Mouse (Mus musculus): ENCODE measurements at regions not wholly inside any gene's neighbourhood (a gene's known extent, or its start where the extent isn't known, plus 50 kb on each side); places are given as distances from the start of the nearest gene placed in this dataset.
"Not testable (repeated sequence)": the region's sequence is repeated elsewhere in the genome, so short reads cannot be mapped to it uniquely, and the experiment has no call there.

- no peak for ATAC-seq (replicated peaks; ENCODE audit: poor library complexity, severe bottlenecking)
These were observed 66.9 kb downstream of the Twistnb start for GRCm38 (mm10) chr12:33496306-33496705.

- ATAC-seq (replicated peaks; ENCODE audit: poor library complexity, severe bottlenecking) = no peak
These were observed 68.0 kb downstream of the Twistnb start for GRCm38 (mm10) chr12:33497319-33497892.

DNA sequence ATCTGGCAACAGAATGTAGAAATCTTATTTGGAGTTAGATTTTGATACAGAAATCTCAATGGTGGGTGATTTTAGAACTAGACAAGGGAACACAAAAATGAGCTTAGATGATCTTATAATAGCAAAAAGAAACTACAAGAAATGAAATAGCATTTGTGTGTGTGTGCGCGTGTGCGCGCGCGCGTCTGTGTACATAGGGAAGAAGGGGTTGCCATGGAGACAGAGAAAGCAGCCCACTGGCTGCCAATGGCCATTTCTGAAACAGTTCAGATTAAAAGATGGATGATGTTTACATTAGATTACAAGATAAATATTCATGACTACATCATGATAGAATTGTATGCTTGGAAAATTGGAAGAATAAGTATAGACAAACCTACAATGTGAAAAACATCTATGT is 112.1 kb downstream of the Twistnb start:
- ATAC-seq (replicated peaks; ENCODE audit: poor library complexity, severe bottlenecking) = no peak

DNA sequence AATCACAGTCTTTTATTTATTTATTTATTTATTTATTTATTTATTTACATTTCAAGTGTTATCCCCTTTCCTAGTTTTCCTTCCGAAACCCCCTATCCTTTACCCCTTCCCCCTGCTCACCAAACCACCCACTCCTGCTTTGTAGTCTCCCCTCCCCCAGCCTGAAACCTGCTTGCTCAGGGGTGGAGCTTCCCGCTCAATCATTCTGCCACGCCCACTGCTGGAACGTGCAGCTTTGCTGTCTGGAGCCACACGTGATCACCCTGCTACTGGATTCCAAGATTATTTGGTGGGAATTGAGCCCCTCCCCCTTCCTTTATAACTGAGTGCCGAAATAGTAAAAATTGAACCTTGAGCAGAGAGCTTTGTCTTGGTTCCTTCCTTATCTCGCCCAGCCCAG is 122.2 kb downstream of the Twistnb start:
- not testable (repeated sequence) for ATAC-seq (replicated peaks; ENCODE audit: poor library complexity, severe bottlenecking)

- ATAC-seq (replicated peaks; ENCODE audit: poor library complexity, severe bottlenecking) = no peak
These were observed 122.8 kb downstream of the Twistnb start for GRCm38 (mm10) chr12:33552231-33552630.

- no peak for ATAC-seq (replicated peaks; ENCODE audit: poor library complexity, severe bottlenecking)
These were observed 123.2 kb downstream of the Twistnb start for GRCm38 (mm10) chr12:33552651-33553050.

DNA sequence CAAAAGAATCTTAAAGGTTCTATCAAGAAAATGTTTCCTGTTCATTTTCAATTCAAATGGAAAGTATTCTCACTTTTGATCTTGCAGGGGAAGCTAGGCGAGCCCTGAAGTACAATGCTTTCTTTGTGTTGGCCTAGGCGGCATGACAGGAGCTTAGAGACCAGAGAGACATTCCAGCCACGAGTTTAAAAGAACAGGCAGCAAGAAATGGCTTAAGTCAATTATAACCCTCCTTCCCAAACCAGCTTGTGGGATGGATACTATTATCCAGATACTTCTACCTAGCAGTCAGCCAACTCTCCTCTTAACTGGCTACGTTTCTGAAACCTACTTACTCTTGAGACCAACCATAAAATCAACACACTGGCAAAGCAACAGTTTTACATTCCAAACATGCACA is 124.3 kb downstream of the Twistnb start:
- no peak for ATAC-seq (replicated peaks; ENCODE audit: poor library complexity, severe bottlenecking)

DNA sequence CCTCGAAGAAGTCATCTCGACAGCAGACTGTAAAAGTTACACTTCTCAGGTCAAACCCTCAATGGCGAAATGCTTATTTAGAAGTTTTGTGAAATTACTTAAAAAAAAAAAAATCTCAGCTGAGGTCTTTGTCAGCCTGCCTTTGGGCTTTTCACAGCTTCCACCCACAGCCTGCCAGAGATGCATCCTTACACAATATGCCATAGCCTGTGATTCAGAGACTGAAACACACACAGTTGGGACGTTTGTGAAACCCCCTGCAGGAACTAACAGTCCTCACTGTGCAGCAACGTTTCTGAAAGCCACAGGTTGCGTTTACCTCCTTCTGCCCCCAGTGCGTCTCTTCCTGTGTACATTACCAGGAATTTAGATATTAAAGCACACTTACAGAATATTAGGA is 131.7 kb downstream of the Twistnb start:
- no peak for ATAC-seq (replicated peaks; ENCODE audit: poor library complexity, severe bottlenecking)

DNA sequence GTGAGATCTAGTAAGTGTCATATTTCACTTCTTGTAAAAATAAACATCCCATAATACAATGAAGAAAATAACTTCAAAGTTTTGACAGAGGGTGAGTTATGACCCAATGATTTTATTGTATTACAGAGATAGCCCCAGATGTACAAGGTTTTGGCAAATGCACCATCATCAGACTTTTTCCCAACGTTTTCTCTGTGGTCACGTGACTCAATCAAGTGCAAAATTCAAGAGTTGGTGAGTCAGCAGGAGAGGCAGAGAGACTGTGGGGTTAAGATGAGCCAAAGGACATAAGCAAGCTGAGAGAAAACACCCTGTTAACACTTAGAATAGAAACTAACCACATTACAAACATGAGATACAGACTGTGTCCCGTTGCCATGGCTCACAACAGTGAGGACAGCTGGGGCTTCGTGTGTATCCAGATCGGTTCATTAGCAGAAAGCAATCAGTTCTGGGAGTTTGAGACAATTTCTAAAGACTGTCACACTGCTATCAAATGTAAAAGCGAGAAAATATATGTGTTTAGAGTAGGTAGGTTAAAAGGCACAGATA is 148.5 kb downstream of the Twistnb start:
- ATAC-seq (replicated peaks; ENCODE audit: poor library complexity, severe bottlenecking) = no peak

DNA sequence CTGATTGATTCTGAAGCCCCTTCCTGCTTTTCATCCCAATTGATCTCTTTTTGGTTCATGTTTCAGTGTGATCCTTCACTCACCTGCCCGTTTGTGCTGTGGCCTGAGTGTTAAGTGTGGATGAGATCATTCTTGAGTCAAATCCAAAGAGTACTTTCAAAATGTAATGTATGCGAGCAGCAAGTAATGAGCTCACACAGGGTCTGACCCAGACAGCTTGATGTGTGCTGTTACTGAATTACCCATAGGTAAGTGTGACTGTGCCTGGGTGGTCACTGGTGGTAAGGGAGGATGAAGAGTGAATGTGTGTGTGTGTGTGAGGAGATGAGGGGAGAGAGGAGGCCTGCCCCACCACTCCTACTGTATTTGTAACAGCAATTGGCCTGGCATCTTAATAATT is 151.4 kb downstream of the Twistnb start:
- no peak for ATAC-seq (replicated peaks; ENCODE audit: poor library complexity, severe bottlenecking)

- no peak for ATAC-seq (replicated peaks; ENCODE audit: poor library complexity, severe bottlenecking)
These were observed 161.6 kb downstream of the Twistnb start for GRCm38 (mm10) chr12:33591031-33591430.

GRCm38 (mm10) chr12:33592431-33592911 is 163.0 kb downstream of the Twistnb start:
- no peak for ATAC-seq (replicated peaks; ENCODE audit: poor library complexity, severe bottlenecking)

DNA sequence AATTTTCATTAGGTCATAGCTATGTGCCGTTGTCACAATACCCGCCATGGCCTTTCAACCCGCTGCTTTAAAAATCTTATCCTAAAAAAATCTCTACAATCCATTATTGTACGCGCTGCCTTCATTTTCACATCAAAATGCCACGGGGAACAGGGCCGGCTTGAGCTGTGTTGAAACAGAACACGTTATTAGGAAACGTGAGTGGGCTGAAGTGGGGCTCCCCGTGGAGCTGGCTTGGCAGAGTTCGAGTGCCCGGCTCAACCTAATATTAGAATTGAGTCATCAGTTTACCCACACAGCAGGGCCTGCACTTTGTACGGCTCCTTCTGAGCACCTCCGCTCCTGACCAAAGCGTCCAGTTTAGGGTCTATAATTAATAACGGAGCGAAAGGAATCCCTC is 163.5 kb downstream of the Twistnb start:
- no peak for ATAC-seq (replicated peaks; ENCODE audit: poor library complexity, severe bottlenecking)

- ATAC-seq (replicated peaks; ENCODE audit: poor library complexity, severe bottlenecking) = no peak
These were observed 164.2 kb downstream of the Twistnb start for GRCm38 (mm10) chr12:33593685-33594084.

DNA sequence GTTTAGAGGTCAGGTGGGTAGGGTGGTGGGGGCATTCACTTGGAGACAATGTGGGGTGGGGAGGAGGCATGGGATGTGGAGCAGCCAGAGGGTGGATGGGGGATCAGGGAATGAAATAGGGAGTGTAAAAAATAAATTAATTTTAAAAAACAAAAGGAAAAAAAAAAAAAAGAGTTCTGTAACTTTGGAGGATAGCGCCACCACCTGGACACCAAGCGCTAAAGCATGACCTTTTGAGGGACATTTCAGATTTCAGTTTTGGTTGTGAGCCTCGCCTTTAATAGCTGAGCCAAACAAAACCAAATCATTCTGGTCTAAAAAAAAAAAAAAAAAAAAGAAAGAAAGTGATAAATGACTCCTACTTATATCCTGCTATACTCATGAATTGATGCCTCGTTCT is 176.0 kb downstream of the Twistnb start:
- ATAC-seq (replicated peaks; ENCODE audit: poor library complexity, severe bottlenecking) = no peak

- no peak for ATAC-seq (replicated peaks; ENCODE audit: poor library complexity, severe bottlenecking)
These were observed 178.6 kb downstream of the Twistnb start for GRCm38 (mm10) chr12:33607811-33608602.

DNA sequence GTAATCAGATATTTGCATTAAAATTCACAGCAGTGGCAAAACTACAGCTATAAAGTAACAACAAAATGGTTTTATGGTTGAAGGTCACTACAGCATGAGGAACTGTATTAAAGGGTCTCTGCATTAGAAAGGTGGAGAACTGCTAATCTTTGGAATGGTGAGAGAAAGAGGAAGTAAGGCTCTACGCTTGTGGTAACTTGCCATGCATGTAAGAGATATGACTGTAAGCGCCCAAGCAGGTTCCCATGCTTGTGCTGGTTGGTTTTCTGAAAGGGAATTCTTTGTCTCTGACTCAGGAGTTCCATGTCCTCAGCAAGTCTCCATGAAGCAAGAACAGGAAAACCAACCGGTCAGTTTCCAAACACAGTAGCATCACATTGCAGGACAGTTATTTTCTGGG is 182.9 kb downstream of the Twistnb start:
- peak; percentile 33 for ATAC-seq (replicated peaks; ENCODE audit: poor library complexity, severe bottlenecking)

GRCm38 (mm10) chr12:33620391-33620790 is 191.0 kb downstream of the Twistnb start:
- no peak for ATAC-seq (replicated peaks; ENCODE audit: poor library complexity, severe bottlenecking)

GRCm38 (mm10) chr12:33626092-33626882 is 196.9 kb downstream of the Twistnb start:
- ATAC-seq (replicated peaks; ENCODE audit: poor library complexity, severe bottlenecking) = no peak

GRCm38 (mm10) chr12:33652597-33652996 is 223.2 kb downstream of the Twistnb start:
- no peak for ATAC-seq (replicated peaks; ENCODE audit: poor library complexity, severe bottlenecking)

DNA sequence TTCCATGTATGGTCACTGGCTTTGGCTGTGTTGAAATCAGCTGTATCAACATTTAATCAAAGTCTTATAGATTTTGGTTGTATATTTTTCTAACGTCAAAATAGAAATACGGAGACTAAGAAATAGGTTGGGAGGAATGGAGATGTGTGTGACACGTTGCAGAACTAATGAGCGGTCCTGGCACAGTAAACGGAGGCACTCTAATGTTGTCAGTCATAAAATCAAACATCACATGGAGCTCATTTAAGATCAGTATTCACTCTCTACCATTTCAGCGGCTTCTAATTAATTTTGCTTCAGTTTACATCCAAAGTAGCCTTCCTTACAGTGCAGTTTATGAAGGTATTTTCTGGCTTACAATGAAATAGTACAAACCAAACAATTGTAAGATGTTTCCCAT is 246.1 kb downstream of the Twistnb start:
- ATAC-seq (replicated peaks; ENCODE audit: poor library complexity, severe bottlenecking) = no peak

Measured in granulocyte monocyte progenitor cell, adult 5-6 weeks (primary cell).